Mouse (Mus musculus): ENCODE results near the gene Tcea3. TPM values are rescaled to one million over a fixed set of nuclear protein-coding genes. Genes with fewer than 3 reads are reported as not detected.

Gene Tcea3
- polyA plus RNA-seq, 1 experiment = 42.6 TPM

- no peak for DNase-seq (ENCODE audit: low spot score)
These were observed 72.5 kb downstream of the Tcea3 start for GRCm38 (mm10) chr4:136320016-136320415.

- no peak for DNase-seq (ENCODE audit: low spot score)
These were observed 76.7 kb downstream of the Tcea3 start for GRCm38 (mm10) chr4:136324226-136324625.

Other genes starting within 250 kb of the Tcea3 start
- gene Eloa, start 226.0 kb upstream of the Tcea3 start, polyA plus RNA-seq (2012; rRNA removed) = 25.2 and 28.1 TPM in 2 replicates
- 979 and 1,127 TPM in 2 replicates for gene Rpl11, start 194.3 kb upstream of the Tcea3 start, polyA plus RNA-seq (2012; rRNA removed)
- 272 and 386 TPM in 2 replicates for gene Id3, start 104.2 kb upstream of the Tcea3 start, polyA plus RNA-seq (2012; rRNA removed)
- gene E2f2, start 75.3 kb upstream of the Tcea3 start, polyA plus RNA-seq (2012; rRNA removed) = 0.50 TPM in 2 replicates
- 11.7 and 11.8 TPM in 2 replicates for gene Asap3, start 41.4 kb upstream of the Tcea3 start, polyA plus RNA-seq (2012; rRNA removed)
- gene Zfp46, start 37.0 kb downstream of the Tcea3 start, polyA plus RNA-seq (2012; rRNA removed) = 41.0 and 50.3 TPM in 2 replicates
- 58.3 and 61.1 TPM in 2 replicates for gene Hnrnpr, start 63.2 kb downstream of the Tcea3 start, polyA plus RNA-seq (2012; rRNA removed)
- 2.8 and 4.0 TPM in 2 replicates for gene Htr1d, start 175.8 kb downstream of the Tcea3 start, polyA plus RNA-seq (2012; rRNA removed)
- 1.3 and 1.4 TPM in 2 replicates for gene 6030445D17Rik, start 214.5 kb downstream of the Tcea3 start, polyA plus RNA-seq (2012; rRNA removed)
- gene Luzp1, start 222.0 kb downstream of the Tcea3 start, polyA plus RNA-seq (2012; rRNA removed) = 26.2 TPM in 2 replicates

Measured in urinary bladder, adult 2 months (tissue).